15 mouse cellular contexts compared by ENCODE assay signal in genomic region chr12:89764191-89765082, GRCm38 (mm10).
A peak's percentile ranks its signal among the peaks of the same experiment; 100 is the strongest.
DNase-seq lines count a peak whose midpoint lies in the region; ATAC-seq and TF ChIP-seq lines count a peak whose summit lies in the region.
"Had no signal": no experiment of that assay in that cellular context is flagged by ENCODE, and none has a peak within 500 bp of the region (broad histone marks: within the 10 kb centered on the region; RNA-seq: fewer than 3 reads in every experiment).

No protein-coding gene starts in this region.

- ATAC-seq in kidney, postnatal 0 days (replicated peaks; ENCODE audit: low FRiP score, low read depth): 0 out of 2 replicates have a peak, but pooled peaks have one; percentile 13
- no peak for ATAC-seq in hindbrain, postnatal 0 days
- peak; percentile 86 for ATAC-seq in neural tube, embryonic 13.5 days (ENCODE audit: low read depth)

- H3K27ac ChIP-seq in kidney, postnatal 0 days: no peak overlapping the region
- no peak overlapping the region for H3K27ac ChIP-seq in forebrain, embryonic 10.5 days
- no peak overlapping the region; the same call in 1 of the 2 replicates for H3K27ac ChIP-seq in hindbrain, postnatal 0 days
- peak overlapping the region; percentile 78 for H3K27ac ChIP-seq in neural tube, embryonic 13.5 days (replicated peaks)
- H3K27ac ChIP-seq: embryonic facial prominence, embryonic 13.5 days; gastrocnemius, adult 2 months; layer of hippocampus, adult 2 months had no signal

- 31% methylated on average over 10 of the region's 10 CpGs for WGBS in kidney, postnatal 0 days
- WGBS in forebrain, embryonic 10.5 days: 47% methylated on average over 10 of the region's 10 CpGs
- WGBS in hindbrain, postnatal 0 days: 33% methylated on average over 10 of the region's 10 CpGs
- 36% methylated on average over 10 of the region's 10 CpGs for WGBS in neural tube, embryonic 13.5 days

- peak; percentile 35 for DNase-seq in kidney, postnatal 0 days (ENCODE audit: low spot score)
- no peak for DNase-seq in kidney, postnatal 10 days
- peak; percentile 16 for DNase-seq in forebrain, embryonic 10.5 days (ENCODE audit: extremely low spot score, low spot score)
- peak; percentile 30 for DNase-seq in hindbrain, postnatal 0 days (ENCODE audit: low spot score)
- DNase-seq in natural killer cell, adult 2 months (ENCODE audit: low spot score in 2 of 2): no peak
- DNase-seq in spleen, postnatal 36 days (ENCODE audit: low spot score in 2 of 2): no peak
- no peak for DNase-seq in T-cell, adult 2 months (ENCODE audit: low spot score)
- DNase-seq: adrenal gland, postnatal 36 days; B cell, adult 2 months; gastrocnemius, adult 2 months; heart, postnatal 4 days; right cerebral cortex, postnatal 4 days had no signal

- H3K36me3 ChIP-seq in kidney, postnatal 0 days (ENCODE audit: insufficient read depth, low read length): no peaks in the 10 kb centered on the region
- no peaks in the 10 kb centered on the region for H3K36me3 ChIP-seq in forebrain, embryonic 10.5 days (replicated peaks)
- H3K36me3 ChIP-seq in hindbrain, postnatal 0 days (ENCODE audit: insufficient read depth, low read length): no peaks in the 10 kb centered on the region
- H3K36me3 ChIP-seq in neural tube, embryonic 13.5 days: no peaks in the 10 kb centered on the region
- H3K36me3 ChIP-seq: embryonic facial prominence, embryonic 13.5 days had no signal

- H3K4me1 ChIP-seq in kidney, postnatal 0 days (replicated peaks; ENCODE audit: insufficient read depth, low read length): no peaks in the 10 kb centered on the region
- peaks cover 11% of the 10 kb centered on the region for H3K4me1 ChIP-seq in forebrain, embryonic 10.5 days
- no peaks in the 10 kb centered on the region for H3K4me1 ChIP-seq in hindbrain, postnatal 0 days (ENCODE audit: insufficient read depth, low read length)
- H3K4me1 ChIP-seq in neural tube, embryonic 13.5 days (replicated peaks): peaks cover 17% of the 10 kb centered on the region

- no peak overlapping the region for H3K4me3 ChIP-seq in kidney, postnatal 0 days (replicated peaks; ENCODE audit: low read depth, low read length)
- no peak overlapping the region for H3K4me3 ChIP-seq in forebrain, embryonic 10.5 days
- H3K4me3 ChIP-seq in hindbrain, postnatal 0 days (ENCODE audit: low read length): no peak overlapping the region
- H3K4me3 ChIP-seq in neural tube, embryonic 13.5 days: no peak overlapping the region
- H3K4me3 ChIP-seq: embryonic facial prominence, embryonic 13.5 days; gastrocnemius, adult 2 months; layer of hippocampus, adult 2 months had no signal

- no peaks in the 10 kb centered on the region for H3K9me3 ChIP-seq in kidney, postnatal 0 days (replicated peaks; ENCODE audit: low read length)
- H3K9me3 ChIP-seq in forebrain, embryonic 10.5 days: no peaks in the 10 kb centered on the region
- no peaks in the 10 kb centered on the region for H3K9me3 ChIP-seq in hindbrain, postnatal 0 days (ENCODE audit: low read length)
- no peaks in the 10 kb centered on the region for H3K9me3 ChIP-seq in neural tube, embryonic 13.5 days
- H3K9me3 ChIP-seq: embryonic facial prominence, embryonic 13.5 days had no signal

- H3K9ac ChIP-seq in kidney, postnatal 0 days (ENCODE audit: low read depth, low read length): no peak overlapping the region
- no peak overlapping the region for H3K9ac ChIP-seq in hindbrain, postnatal 0 days (replicated peaks; ENCODE audit: low read length)
- H3K9ac ChIP-seq in neural tube, embryonic 13.5 days: no peak overlapping the region
- H3K9ac ChIP-seq: embryonic facial prominence, embryonic 13.5 days had no signal

- no peak for TF ChIP-seq CTCF in kidney, postnatal 0 days (IDR thresholded peaks at IDR 0.05; ENCODE audit: low read depth)
- TF ChIP-seq CTCF in hindbrain, postnatal 0 days (IDR thresholded peaks at IDR 0.05; ENCODE audit: low read depth): no peak

- H3K27me3 ChIP-seq in kidney, postnatal 0 days (ENCODE audit: insufficient read depth, low read length): no peaks in the 10 kb centered on the region
- H3K27me3 ChIP-seq in forebrain, embryonic 10.5 days (ENCODE audit: poor library complexity, severe bottlenecking): peaks cover 57% of the 10 kb centered on the region
- H3K27me3 ChIP-seq in hindbrain, postnatal 0 days (ENCODE audit: insufficient read depth, low read length): no peaks in the 10 kb centered on the region
- no peaks in the 10 kb centered on the region for H3K27me3 ChIP-seq in neural tube, embryonic 13.5 days
- H3K27me3 ChIP-seq: embryonic facial prominence, embryonic 13.5 days had no signal

- H3K4me2 ChIP-seq in kidney, postnatal 0 days (ENCODE audit: low read length): no peak overlapping the region
- no peak overlapping the region; the same call in 1 of the 2 replicates for H3K4me2 ChIP-seq in hindbrain, postnatal 0 days (ENCODE audit: low read depth, low read length)
- peak overlapping the region; percentile 29 for H3K4me2 ChIP-seq in neural tube, embryonic 13.5 days
- H3K4me2 ChIP-seq: embryonic facial prominence, embryonic 13.5 days had no signal

Comparison
In these comparisons a context has a peak if more than half of its experiments do, and no peak if none do; other contexts are left out.
1. DNase-seq: peak in kidney, postnatal 0 days (single experiment), forebrain, embryonic 10.5 days (single experiment) and hindbrain, postnatal 0 days (single experiment); none in kidney, postnatal 10 days (single experiment), natural killer cell, adult 2 months (0 of 2), spleen, postnatal 36 days (0 of 2) and T-cell, adult 2 months (single experiment).